Mouse (Mus musculus) stomach, postnatal 0 days (tissue): ENCODE data around the gene Gm11172.

ENCODE experiments used
- CTCF ChIP-seq: IDR thresholded peaks from 2 replicates; pipeline ENCODE4 v1.5.1; 2016; ENCODE audit warnings: antibody characterized with exemption, low read depth, mild to moderate bottlenecking, moderate library complexity
- EP300 ChIP-seq: optimal IDR thresholded peaks from 2 replicates; pipeline ENCODE3; 2016; ENCODE audit warnings: antibody characterized with exemption

DNA sequence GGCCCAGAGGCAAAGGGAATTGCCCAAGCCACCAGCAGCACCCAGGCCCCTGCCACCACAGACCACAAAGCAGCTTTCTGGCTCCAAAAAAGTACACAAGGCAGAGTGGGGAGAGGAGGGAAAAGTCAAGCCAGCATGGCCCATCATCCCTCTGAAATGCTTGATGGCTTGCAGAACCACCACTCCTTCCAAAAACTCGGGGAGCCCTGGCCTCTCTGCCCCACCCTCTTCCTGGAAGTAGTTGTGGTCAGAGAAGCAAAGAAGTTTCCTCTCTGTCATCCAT lies 29.6 kb upstream of the Gm11172 start:
- no peak for TF ChIP-seq EP300
- TF ChIP-seq CTCF = no peak
